Mouse (Mus musculus) cerebellum, adult 2 months (tissue): ENCODE measurements around the gene Golga4.

ENCODE experiments used
- CTCF ChIP-seq: fragments of 200-500 bp; IDR thresholded peaks from 2 replicates; pipeline ENCODE4 v1.5.1; 2011; ENCODE audit warnings: low read depth, mild to moderate bottlenecking, control low read depth, low read length, moderate library complexity, borderline replicate concordance; ENCODE audit not compliant: insufficient read depth
- POLR2A ChIP-seq: fragments of 200-500 bp; IDR thresholded peaks from 2 replicates; pipeline ENCODE4 v1.6.1; 2011; ENCODE audit warnings: low read length, control low read depth, borderline replicate concordance; ENCODE audit not compliant: insufficient read depth

DNA sequence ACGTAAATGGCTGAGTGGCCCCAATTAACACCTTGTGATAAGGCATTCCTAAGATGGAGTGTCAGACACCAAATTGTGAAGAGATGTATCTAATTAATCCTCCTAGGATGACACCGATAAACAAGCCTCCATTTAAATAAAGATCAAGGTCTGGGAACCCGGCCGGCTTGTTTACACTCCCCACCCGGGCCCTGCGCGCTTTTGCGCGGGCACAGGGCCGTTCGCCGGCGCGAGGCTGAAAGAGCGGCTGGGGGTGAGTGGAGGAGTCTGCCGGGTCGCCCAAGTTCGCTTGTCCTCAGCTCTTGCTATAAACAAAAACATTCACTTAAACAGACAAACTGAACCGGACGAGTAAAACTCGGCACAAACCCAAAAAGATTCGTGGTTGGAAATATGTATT, 18.4 kb upstream of the Golga4 start:
- TF ChIP-seq CTCF (no peak), POLR2A (no peak)
